Mouse (Mus musculus): ENCODE data around the gene Elobl.

DNA sequence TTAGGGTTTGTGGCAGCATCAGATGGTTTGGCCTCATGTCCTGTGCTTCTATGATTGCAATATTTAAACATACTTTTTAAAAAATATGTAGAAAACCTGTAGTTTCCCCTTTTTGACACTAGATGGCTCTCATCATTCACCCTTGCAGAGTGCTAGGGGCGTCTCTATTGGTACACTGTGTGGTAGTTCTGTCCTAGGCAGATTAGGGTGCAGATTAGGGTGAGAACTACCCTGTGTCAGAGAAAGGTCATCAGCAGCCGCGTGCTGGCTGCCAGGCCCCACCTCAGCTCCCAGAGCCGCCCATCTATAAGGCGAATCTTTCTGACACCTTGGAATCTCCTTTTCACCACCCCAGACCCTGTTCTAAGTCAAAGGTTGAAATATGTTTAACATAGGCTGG lies 22.8 kb upstream of the Elobl start:
- no peak for TF ChIP-seq CTCF (IDR thresholded peaks at IDR 0.05; ENCODE audit: control insufficient read depth, insufficient read depth, insufficient read length)
- no peak for TF ChIP-seq CEBPB (IDR thresholded peaks at IDR 0.05; ENCODE audit: low read depth)
- no peak for TF ChIP-seq MYOG (IDR thresholded peaks at IDR 0.05; ENCODE audit: control insufficient read depth, extremely low read depth, insufficient read length)
- TF ChIP-seq MYOD1 (IDR thresholded peaks at IDR 0.05; ENCODE audit: control insufficient read depth, insufficient read length, low read depth): no peak
- TF ChIP-seq MAX (IDR thresholded peaks at IDR 0.05): no peak
